11 mouse cellular contexts compared by ENCODE assay signal in genomic region chr7:75853171-75853830, GRCm38 (mm10). TPM values are rescaled to one million over a fixed set of nuclear protein-coding genes. Genes with fewer than 3 reads are reported as not detected.
DNase-seq lines count a peak whose midpoint lies in the region; ATAC-seq lines count a peak whose summit lies in the region.
"Had no signal": no experiment of that assay in that cellular context is flagged by ENCODE, and none has a peak within 500 bp of the region (broad histone marks: within the 10 kb centered on the region; RNA-seq: fewer than 3 reads in every experiment).

No protein-coding gene starts in this region.

- ATAC-seq in lung, embryonic 15.5 days (ENCODE audit: borderline replicate concordance, extremely low read depth, low FRiP score, low TSS enrichment): no peak
- ATAC-seq in liver, embryonic 13.5 days (ENCODE audit: low read depth): no peak
- no peak for ATAC-seq in stomach, embryonic 15.5 days (ENCODE audit: insufficient read depth, low FRiP score, low read depth)

- H3K4me2 ChIP-seq in lung, embryonic 15.5 days: no peak overlapping the region
- H3K4me2 ChIP-seq in liver, embryonic 13.5 days: no peak overlapping the region
- no peak overlapping the region for H3K4me2 ChIP-seq in stomach, embryonic 15.5 days
- H3K4me2 ChIP-seq: heart, embryonic 15.5 days had no signal

- peak; percentile 44 for DNase-seq in adrenal gland, postnatal 10 days
- DNase-seq in adrenal gland, postnatal 14 days: no peak
- no peak for DNase-seq in lung, postnatal 14 days
- no peak for DNase-seq in liver, embryonic 13.5 days
- no peak for DNase-seq in thymus, postnatal 10 days (ENCODE audit: low spot score in 2 of 2)
- no peak for DNase-seq in heart, postnatal 36 days
- DNase-seq: adrenal gland, adult 8-10 months; lung, adult 2 months had no signal

- intact Hi-C loops in heart, postnatal 36 days (cut with DNase I): no loop called here

- WGBS in lung, embryonic 15.5 days: 71% methylated on average over 8 of the region's 8 CpGs
- 78% methylated on average over 8 of the region's 8 CpGs for WGBS in liver, embryonic 13.5 days (ENCODE audit: insufficient replicate concordance)
- 71% methylated on average over 8 of the region's 8 CpGs for WGBS in stomach, embryonic 15.5 days

- no peaks in the 10 kb centered on the region for H3K27me3 ChIP-seq in lung, embryonic 15.5 days
- no peaks in the 10 kb centered on the region for H3K27me3 ChIP-seq in liver, embryonic 13.5 days
- H3K27me3 ChIP-seq in stomach, embryonic 15.5 days (replicated peaks): no peaks in the 10 kb centered on the region
- H3K27me3 ChIP-seq: heart, embryonic 15.5 days had no signal

- peaks cover 51% of the 10 kb centered on the region for H3K4me1 ChIP-seq in lung, embryonic 15.5 days
- H3K4me1 ChIP-seq in liver, embryonic 13.5 days (replicated peaks): peaks cover 75% of the 10 kb centered on the region
- H3K4me1 ChIP-seq in stomach, embryonic 15.5 days: peaks cover 28% of the 10 kb centered on the region

- no peaks in the 10 kb centered on the region for H3K36me3 ChIP-seq in lung, embryonic 15.5 days
- H3K36me3 ChIP-seq in liver, embryonic 13.5 days: peaks cover 27% of the 10 kb centered on the region
- no peaks in the 10 kb centered on the region for H3K36me3 ChIP-seq in stomach, embryonic 15.5 days
- H3K36me3 ChIP-seq: heart, embryonic 15.5 days had no signal

- no peak overlapping the region for H3K9ac ChIP-seq in lung, embryonic 15.5 days
- H3K9ac ChIP-seq in liver, embryonic 13.5 days: no peak overlapping the region
- no peak overlapping the region for H3K9ac ChIP-seq in stomach, embryonic 15.5 days
- H3K9ac ChIP-seq: heart, embryonic 15.5 days had no signal

- H3K9me3 ChIP-seq in lung, embryonic 15.5 days: no peaks in the 10 kb centered on the region
- no peaks in the 10 kb centered on the region for H3K9me3 ChIP-seq in liver, embryonic 13.5 days (replicated peaks)
- H3K9me3 ChIP-seq in stomach, embryonic 15.5 days: no peaks in the 10 kb centered on the region
- H3K9me3 ChIP-seq: heart, embryonic 15.5 days had no signal

- H3K27ac ChIP-seq in lung, embryonic 15.5 days: peak overlapping the region; percentile 87
- H3K27ac ChIP-seq in liver, embryonic 13.5 days: peak overlapping the region; percentile 48
- H3K27ac ChIP-seq in stomach, embryonic 15.5 days: peak overlapping the region; percentile 22; the same call in 1 of the 2 replicates

- no peak overlapping the region for H3K4me3 ChIP-seq in lung, embryonic 15.5 days
- H3K4me3 ChIP-seq in liver, embryonic 13.5 days (replicated peaks): no peak overlapping the region
- no peak overlapping the region for H3K4me3 ChIP-seq in stomach, embryonic 15.5 days (replicated peaks)
- H3K4me3 ChIP-seq: heart, embryonic 15.5 days had no signal

RNA-seq across cellular contexts. Expression of gene Klhl25, which starts 5.2 kb away (rescaled TPM):
- total RNA-seq in adrenal gland, postnatal 10 days (2021): 10 to 100 TPM; 21.0 to 22.4 TPM
- 12.5 and 14.3 TPM in 2 replicates for total RNA-seq in adrenal gland, postnatal 14 days (2021)
- polyA plus RNA-seq in lung, embryonic 15.5 days (2015; fragmentation: Nextera tagmentation; extraction: Ambion mirVana): 20.4 and 20.9 TPM in 2 replicates
- polyA plus RNA-seq in liver, embryonic 13.5 days (2015; fragmentation: Nextera tagmentation; extraction: Ambion mirVana): 10.3 and 11.3 TPM in 2 replicates
- 11.5 TPM in 2 replicates for polyA plus RNA-seq in stomach, embryonic 15.5 days (2015; fragmentation: Nextera tagmentation; extraction: Ambion mirVana)
- total RNA-seq in heart, postnatal 36 days (2021): 1 to 10 TPM; 4.9 to 5.4 TPM

Comparison
In these comparisons a context has a peak if more than half of its experiments do, and no peak if none do; other contexts are left out.
1. H3K27ac ChIP-seq: peak in every context shown above with its lines; median percentile 87 in lung, embryonic 15.5 days; 48 in liver, embryonic 13.5 days; 22 in stomach, embryonic 15.5 days.